Mouse (Mus musculus) lung, adult 18-20 months (tissue): ENCODE measurements around the gene Syn3.
"Not testable (repeated sequence)": the region's sequence is repeated elsewhere in the genome, so short reads cannot be mapped to it uniquely, and the experiment has no call there.

ENCODE experiments used
- DNase-seq, 2 experiments: peaks; one replicate each; pipeline ENCODE4 v3.0.0; 2022; ENCODE audit warnings: mixed read lengths in 2 of 2

Syn3 gene

DNA sequence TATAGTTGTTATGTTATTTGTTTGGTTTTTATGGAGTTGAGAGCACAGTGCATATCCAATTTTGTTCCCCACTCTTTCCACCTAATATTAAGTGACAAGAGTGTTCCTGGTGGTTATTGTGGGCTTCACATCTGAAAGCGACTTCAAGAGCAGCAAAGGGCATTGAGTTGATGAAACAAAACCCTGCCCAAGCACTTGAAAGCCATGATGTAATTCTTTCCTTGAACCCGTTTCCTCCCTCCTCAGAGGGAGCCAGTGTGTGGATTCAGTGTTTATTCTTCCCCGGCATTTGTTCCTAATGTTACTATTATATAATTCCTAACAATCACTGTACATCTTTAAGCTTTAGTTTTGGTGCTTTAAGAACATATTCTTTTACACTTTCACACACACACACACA, 361.6 kb downstream of the Syn3 start:
- DNase-seq: peak in 1 of 2 experiments; percentile 39

- DNase-seq: no peak
Measured at GRCm38 (mm10) chr10:86136249-86136648, 362.4 kb downstream of the Syn3 start.

DNA sequence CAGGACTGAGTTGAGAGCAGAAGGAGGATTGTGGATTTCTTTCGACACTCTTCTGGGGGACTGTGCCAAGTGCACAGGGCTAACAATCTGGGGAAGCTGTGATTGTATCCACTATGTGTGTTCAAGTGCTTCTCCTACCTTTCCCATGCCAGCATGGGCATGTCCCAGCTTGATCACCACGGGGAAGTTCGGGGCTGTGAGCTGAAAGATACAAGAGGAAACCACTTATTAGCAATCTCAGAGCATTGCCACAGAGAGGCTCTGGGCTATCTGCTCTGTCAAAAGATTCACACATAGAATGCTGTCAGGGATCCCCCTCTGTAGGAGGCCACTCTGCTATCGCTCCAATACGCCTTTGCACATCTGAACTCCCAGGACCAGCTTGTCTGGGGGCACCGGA, 363.8 kb downstream of the Syn3 start:
- DNase-seq: peak in 1 of 2 experiments; percentile 10

GRCm38 (mm10) chr10:86134336-86134735, 364.4 kb downstream of the Syn3 start:
- DNase-seq: no peak

GRCm38 (mm10) chr10:86132420-86132956, 366.2 kb downstream of the Syn3 start:
- DNase-seq: no peak

DNA sequence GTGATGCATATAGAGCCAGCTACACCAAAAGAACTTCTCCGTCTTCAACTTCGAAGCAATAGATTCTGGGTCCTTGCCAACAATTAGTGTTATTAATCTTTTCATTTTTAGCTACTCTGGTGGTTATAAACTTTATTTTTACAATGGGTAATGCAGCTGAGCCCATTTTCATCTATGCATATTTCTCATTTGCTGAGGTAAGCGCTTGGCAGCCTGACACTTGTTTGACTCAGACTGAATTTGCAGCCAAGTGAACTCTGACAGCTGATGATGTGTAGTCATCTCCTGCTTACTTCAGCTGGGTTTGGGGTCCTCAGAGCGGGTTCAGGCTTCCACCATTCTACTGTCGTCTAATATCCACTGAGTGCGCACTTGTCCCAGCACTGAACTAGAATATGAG, 369.6 kb downstream of the Syn3 start:
- DNase-seq: no peak

DNA sequence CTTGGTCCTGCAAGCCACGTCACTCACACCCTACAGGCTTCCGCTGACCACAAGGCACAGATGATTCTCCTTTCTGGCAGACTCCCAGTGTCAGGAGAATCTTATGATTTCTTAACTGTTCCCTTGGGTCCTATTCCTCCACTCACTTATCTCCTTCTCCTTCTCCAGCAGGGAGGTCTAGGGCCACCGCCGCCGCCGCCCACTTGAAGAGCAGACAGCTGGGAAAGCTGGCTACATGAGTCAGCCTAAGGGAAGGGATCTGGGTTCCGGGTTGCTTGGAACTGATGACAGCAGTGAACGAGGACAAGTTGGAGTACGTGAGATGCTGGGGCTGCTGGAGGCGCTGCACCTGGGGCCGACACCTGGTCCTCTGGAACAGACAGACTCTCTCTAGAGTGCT, 372.2 kb downstream of the Syn3 start:
- peak in 1 of 2 experiments; percentile 17 for DNase-seq

GRCm38 (mm10) chr10:86125421-86125820, 373.3 kb downstream of the Syn3 start:
- no peak for DNase-seq

DNA sequence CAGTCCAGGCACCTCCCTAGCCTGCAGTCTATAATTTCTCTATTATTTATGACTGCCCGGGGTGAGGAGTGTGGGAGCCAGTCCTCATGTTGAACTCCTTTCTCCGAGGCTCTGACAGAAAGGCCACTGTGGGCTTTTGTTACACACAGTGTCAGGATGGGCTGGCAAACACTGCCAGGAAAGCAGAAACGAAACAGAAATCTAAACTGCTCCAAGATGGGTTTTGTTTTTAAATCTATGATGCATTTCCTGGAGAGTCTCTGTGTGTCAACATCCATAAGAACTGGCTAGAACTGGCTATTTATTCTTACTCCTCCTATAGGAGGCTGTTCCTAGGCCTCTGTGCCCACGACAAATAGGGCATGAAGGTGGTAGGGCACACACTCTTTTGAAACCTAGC, 374.6 kb downstream of the Syn3 start:
- DNase-seq: peak in 1 of 2 experiments; percentile 61

DNA sequence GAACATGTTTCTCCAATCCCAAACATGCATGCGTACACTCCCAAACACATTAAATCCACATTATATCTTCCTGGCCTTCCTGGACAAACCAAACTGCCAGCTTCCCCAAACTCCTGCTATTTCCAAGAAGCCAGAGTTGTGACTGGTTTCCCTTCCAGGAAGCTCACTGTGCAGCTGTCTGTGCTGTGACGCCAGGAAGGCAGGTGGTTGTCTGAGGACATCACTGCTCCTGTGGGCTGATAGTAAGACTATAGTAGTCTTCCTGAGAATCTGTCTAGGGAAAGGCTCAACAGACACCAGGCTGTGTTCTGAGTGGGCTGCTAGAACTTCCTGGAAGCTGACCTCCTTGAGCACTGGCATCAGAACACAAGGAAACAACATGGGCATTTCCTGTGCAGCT, 375.5 kb downstream of the Syn3 start:
- no peak for DNase-seq

DNA sequence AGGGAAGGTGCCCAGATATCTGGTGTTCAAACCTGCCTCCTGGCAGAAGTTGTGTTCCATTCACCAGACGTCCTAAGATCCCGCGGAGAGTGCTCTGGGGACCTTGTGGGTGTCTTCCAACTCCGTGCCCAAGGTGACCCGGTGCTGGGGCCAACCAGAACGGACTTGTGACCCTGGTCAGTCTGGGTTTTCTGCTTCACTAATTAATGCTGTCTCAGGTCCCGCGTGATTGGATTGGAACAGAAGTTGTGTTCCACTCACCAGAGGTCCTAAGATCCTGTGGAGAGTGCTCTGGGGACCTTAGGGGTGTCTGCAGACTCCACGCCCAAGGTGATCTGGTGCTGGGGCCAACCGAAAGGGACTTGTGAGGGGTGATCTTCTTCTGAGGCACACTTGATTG, 376.2 kb downstream of the Syn3 start:
- DNase-seq: not testable (repeated sequence)

DNA sequence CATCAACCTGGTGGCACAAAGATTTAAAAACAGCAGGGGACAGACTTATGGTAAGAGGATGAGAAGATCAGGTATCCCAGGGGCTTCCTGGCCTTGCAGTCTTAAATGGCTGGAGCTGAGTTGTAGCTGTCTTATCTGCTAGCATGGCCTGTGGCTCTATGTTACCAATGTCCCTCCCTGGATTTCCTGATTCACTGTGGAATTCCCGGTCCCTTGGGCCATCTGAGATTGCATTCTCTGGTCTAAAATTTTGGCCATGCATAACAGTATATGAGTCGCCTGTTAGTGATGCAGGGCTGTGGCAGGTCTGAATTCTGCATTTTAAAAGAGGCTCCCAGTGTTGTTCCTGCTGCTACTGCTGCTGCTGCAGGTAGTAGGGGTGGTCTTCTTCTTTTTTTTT, 382.4 kb downstream of the Syn3 start:
- no peak for DNase-seq

DNA sequence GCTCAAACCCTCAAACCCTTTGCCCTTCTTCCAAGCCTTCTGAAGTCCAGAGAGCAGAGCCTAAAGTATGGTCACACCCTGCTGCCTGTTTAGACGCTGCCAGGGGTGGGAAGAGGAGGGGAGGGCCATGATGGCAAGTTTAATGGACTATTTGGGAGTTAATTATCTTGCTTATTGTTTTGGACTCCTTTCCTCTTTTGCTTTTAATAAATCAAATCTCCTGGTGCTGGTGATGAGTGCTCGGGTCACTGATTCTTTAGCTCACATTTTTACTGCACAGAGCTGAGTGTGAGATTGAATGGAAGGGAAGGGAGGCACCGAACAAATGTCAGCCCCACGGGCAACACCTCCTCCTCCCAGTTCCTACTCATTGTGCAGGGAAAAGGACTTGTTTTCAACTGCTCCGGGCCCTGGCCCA, 384.3 kb downstream of the Syn3 start:
- DNase-seq: peak in 1 of 2 experiments; percentile 34

GRCm38 (mm10) chr10:86108797-86109196, 389.9 kb downstream of the Syn3 start:
- no peak for DNase-seq

GRCm38 (mm10) chr10:86107681-86108080, 391.0 kb downstream of the Syn3 start:
- DNase-seq: no peak

DNA sequence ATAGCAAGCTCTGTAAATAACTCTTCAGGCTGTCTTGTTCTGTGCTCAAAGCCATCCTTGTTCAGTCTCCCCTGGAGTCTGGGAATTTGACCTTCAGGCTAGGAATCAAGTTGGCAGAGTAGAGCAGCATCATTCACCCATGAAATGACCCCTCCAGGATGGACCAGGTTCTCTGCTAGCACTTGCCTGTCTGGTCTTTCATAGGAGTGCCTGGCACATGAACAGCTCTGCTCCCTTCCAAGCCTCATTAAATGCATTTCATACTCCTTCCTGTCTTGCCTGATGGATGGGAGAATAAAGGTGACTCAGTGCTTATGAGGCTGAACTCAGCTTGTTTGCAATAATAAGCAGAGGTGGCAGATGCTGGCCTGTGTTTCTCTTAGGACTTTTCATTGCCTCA, 394.7 kb downstream of the Syn3 start:
- DNase-seq: no peak

DNA sequence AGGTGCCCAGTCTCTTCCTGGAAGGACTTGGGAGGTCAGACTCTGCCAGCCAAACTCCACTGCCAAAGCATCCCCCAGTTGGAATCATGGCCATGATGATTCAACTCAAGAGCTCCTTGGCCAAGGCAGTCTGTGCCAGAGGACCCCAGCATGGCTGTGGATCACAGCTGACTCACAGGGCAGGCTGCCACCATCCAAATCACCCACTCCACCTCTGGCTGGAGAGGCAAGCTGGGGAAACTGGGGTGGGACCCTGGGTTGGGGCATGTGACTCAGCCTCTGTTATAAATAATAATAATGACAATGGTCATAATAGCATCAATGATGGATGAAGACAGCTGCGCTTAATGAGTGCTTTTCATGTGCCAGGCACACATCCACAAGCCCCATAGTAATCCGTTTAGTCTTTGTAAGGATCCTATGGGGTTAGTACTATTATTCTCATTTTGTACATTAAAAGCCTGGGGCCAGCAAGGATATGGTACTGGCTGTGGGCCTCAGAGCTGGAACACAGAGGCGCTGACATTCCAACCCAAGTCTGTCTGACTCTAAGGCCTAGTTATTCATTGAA, 398.3 kb downstream of the Syn3 start:
- DNase-seq: peak in 1 of 2 experiments; percentile 19

DNA sequence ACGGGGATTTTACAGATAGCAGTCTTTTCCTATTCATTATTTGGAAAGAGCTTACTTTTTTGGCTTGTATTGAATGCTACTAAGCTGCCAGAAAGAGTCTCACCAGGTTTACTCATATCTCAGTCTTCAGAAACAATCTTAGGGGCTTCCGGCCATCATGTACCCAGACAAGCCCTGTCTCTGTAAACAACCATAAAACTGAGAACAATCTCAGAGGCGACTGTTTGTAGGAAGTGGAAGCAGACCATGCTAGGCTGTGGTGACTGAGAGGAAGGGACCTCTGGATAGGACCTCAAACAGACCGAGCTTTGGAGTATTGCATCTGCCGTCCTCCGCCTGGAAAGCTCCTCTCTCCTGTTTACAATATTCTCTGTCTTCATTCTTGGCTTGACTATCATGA, 400.3 kb downstream of the Syn3 start:
- peak in 1 of 2 experiments; percentile 37 for DNase-seq

GRCm38 (mm10) chr10:86093109-86094035, 405.3 kb downstream of the Syn3 start:
- no peak for DNase-seq

DNA sequence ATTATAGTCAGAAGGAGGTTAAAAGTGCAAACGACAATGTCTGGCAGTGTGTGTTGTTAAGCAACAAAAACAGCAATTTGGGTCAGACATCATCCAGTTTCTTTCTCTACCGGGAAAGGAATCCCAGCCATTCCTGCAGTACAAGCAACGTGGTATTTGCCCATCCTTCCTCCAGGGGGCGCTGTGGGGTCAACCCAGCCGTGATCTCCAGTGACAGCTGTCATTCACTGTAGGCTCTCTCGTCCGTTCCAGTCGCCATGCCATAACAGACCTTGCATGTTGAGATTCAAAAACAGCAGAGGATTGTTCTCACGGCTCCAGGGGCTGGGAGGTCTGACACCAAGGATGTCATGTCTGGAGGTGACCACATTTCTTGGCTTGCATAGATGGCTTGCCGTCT, 406.8 kb downstream of the Syn3 start:
- peak; percentile 26 to 59 for DNase-seq

- no peak for DNase-seq
Measured at GRCm38 (mm10) chr10:86079921-86080320, 418.8 kb downstream of the Syn3 start.

DNA sequence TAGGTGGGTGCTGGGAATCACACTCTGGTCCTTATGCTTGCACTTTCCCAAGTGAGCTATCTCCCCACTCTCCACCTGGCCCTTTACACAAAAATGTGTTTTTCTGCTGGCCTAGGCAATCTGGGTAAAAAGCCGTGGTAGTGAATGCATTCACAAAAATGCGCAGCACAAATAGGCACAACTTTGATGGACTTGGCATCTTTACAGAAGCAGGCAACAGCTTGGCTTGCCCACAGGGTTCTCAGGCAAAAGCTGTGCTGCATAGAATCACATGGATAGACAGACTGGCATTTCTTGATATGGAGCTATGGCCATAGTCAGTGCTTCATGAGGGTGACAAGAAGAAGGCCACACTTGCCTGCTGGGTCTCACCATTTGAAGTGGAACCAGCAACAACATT, 419.9 kb downstream of the Syn3 start:
- no peak for DNase-seq

DNA sequence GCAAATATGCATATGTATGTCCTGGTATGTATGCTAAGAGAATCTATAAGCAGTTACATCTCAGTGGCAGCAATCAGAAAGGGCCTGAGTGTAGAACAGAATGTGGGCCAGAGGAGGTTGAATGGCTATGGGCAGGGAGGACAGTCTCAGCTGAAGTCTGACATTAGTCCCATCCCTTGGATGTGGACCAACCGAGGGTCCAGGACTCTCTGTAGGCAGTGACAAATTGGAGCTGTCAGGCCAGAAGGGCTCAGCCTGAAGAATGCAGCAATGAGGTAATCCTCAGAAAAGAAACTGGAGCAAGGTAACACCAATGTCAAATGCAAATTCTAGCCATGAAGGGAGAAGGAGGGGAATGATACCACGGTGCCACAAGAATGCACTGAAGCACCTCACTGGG, 421.4 kb downstream of the Syn3 start:
- no peak for DNase-seq
